Mouse (Mus musculus) c-Kit-positive CD71-positive TER-119-positive erythroid progenitor cells, embryonic 14.5 days (primary cell): ENCODE measurements at regions not wholly inside any gene's neighbourhood (a gene's known extent, or its start where the extent isn't known, plus 50 kb on each side); places are given as distances from the start of the nearest gene placed in this dataset.
"Not testable (repeated sequence)": the region's sequence is repeated elsewhere in the genome, so short reads cannot be mapped to it uniquely, and the experiment has no call there.

Experiments
- DNase-seq: peaks from one replicate; pipeline ENCODE4 v3.0.0-alpha.2; 2013; ENCODE audit warnings: low spot score

GRCm38 (mm10) chr17:27318969-27319695 is 114.9 kb upstream of the Lemd2 start:
- no peak for DNase-seq

- no peak for DNase-seq
These were observed 113.5 kb upstream of the Lemd2 start for GRCm38 (mm10) chr17:27317576-27318277.

- DNase-seq: no peak
These were observed 112.7 kb upstream of the Lemd2 start for GRCm38 (mm10) chr17:27316711-27317575.

GRCm38 (mm10) chr17:27315947-27316628 is 111.8 kb upstream of the Lemd2 start:
- DNase-seq: no peak

- no peak for DNase-seq
These were observed 111.2 kb upstream of the Lemd2 start for GRCm38 (mm10) chr17:27315428-27315827.

GRCm38 (mm10) chr17:27314821-27315392 is 110.6 kb upstream of the Lemd2 start:
- no peak for DNase-seq

GRCm38 (mm10) chr17:27308933-27309332 is 104.7 kb upstream of the Lemd2 start:
- no peak for DNase-seq

- DNase-seq: no peak
These were observed 100.6 kb upstream of the Lemd2 start for GRCm38 (mm10) chr17:27304842-27305241.

- no peak for DNase-seq
These were observed 99.6 kb upstream of the Lemd2 start for GRCm38 (mm10) chr17:27303633-27304479.

- no peak for DNase-seq
These were observed 98.8 kb upstream of the Lemd2 start for GRCm38 (mm10) chr17:27303061-27303460.

- no peak for DNase-seq
These were observed 97.1 kb upstream of the Lemd2 start for GRCm38 (mm10) chr17:27301376-27301775.

GRCm38 (mm10) chr17:27299297-27299696 is 95.0 kb upstream of the Lemd2 start:
- no peak for DNase-seq

- no peak for DNase-seq
These were observed 94.1 kb upstream of the Lemd2 start for GRCm38 (mm10) chr17:27298351-27298750.

GRCm38 (mm10) chr17:27296156-27296555 is 91.9 kb upstream of the Lemd2 start:
- no peak for DNase-seq

- DNase-seq: no peak
These were observed 89.9 kb upstream of the Lemd2 start for GRCm38 (mm10) chr17:27294208-27294604.

GRCm38 (mm10) chr17:27293586-27294207 is 89.4 kb upstream of the Lemd2 start:
- no peak for DNase-seq

GRCm38 (mm10) chr17:27291673-27292072 is 87.4 kb upstream of the Lemd2 start:
- no peak for DNase-seq

- no peak for DNase-seq
These were observed 86.9 kb upstream of the Lemd2 start for GRCm38 (mm10) chr17:27291176-27291575.

- no peak for DNase-seq
These were observed 86.0 kb upstream of the Lemd2 start for GRCm38 (mm10) chr17:27290311-27290710.

- DNase-seq: not testable (repeated sequence)
These were observed 85.5 kb upstream of the Lemd2 start for GRCm38 (mm10) chr17:27289804-27290203.
